Mouse (Mus musculus) right cerebral cortex, postnatal 10 days (tissue): Measurements from ENCODE around the gene Nsrp1.
A peak's percentile ranks its signal among the peaks of the same experiment; 100 is the strongest.

ENCODE experiments used
- DNase-seq, 2 experiments: peaks; one replicate each; pipeline ENCODE4 v3.0.0; 2021; ENCODE audit warnings: low spot score in 2 of 2

Gene Nsrp1

DNA sequence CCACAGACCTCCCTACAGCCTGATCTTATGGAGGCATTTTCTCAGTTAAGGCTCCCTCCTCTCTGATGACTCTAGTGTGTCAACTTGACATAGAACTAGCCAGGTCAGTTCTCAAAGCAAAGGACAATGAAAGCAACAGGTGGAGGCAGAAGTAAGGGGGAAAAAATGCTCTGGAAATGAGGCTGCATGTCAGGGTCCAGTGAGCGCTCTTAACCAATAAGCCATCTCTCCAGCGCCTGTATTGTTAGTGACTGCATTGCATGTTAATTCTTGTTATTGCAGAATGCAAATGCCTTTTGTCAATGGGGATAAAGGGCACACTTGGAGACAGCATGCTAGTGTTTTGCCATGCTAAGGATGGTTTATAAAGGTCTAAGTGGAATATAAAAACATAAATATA lies 35.4 kb downstream of the Nsrp1 start:
- DNase-seq = no peak

DNA sequence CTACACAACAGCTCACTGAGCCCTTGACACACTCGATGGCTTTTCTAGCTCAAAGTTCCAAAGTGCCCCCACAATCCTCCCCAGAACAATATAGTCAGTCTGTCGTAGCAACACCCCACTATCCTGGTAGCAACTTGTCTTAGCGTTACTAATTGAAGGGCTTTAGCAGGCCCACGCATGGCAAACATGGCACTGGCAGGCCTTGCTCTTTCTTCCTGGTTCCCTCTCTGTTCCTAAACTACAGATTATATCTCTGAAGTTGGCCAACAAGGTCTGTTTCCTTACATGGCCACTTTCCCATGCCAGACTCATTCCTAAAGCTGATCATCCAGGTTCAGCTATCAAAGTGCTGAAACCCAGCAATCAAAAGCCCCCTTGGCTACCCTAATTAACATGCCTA lies 36.3 kb downstream of the Nsrp1 start:
- DNase-seq = no peak

DNA sequence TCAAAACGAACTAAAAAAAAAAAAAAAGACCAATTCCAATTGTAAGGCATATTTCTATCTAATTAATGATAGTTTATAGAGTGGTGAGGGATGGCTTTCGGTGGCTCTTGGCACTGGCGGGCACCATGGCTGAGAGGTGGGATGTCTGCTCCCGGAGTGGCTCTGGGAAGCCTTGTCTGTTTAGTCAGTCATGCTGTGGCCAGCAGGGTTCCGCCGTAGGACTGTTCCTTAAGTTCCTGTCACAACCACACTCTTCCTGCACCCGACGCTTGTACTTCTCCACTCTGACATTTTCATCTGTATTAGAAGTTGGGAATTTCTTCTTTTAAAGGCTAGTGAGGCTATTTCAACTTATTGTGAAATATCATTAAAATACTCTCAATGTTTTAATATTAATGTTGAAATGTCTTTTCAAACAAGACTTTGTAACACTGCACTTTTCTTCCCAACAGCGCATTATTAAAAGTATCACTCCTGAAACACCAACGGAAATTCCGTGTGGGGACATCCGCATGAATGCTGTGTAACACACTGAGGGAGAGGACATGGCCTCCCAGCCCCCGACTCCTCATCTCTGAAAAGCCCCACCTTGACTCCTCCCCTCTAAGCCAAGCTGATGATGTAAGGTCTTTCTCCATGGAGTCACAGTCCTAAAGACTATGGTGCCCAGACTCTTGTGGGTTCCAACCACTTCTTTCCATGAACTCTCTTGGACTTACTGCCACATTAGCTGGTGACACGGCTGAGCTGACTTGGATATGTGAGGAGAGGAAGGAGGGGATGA lies 46.9 kb downstream of the Nsrp1 start:
- no peak for DNase-seq

DNA sequence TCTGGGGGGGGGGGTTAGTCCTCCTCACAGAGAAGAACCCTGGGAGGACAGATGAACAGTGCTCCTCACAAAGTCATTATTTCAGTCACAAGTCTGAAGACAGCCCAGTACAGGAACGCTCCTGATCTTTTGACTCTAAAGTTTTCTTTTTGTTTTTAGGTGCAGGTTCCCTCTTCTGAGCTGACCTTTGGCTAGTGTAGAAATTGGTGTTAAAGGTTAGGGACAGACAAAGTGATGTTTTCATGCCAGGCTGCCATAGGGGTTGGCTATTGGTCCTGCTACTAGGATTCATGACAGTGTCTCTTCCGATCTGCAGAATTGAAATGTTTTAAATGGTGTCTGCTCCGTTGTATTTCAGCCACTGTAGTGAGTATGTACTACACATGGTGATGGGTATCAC lies 50.1 kb downstream of the Nsrp1 start:
- no peak for DNase-seq

DNA sequence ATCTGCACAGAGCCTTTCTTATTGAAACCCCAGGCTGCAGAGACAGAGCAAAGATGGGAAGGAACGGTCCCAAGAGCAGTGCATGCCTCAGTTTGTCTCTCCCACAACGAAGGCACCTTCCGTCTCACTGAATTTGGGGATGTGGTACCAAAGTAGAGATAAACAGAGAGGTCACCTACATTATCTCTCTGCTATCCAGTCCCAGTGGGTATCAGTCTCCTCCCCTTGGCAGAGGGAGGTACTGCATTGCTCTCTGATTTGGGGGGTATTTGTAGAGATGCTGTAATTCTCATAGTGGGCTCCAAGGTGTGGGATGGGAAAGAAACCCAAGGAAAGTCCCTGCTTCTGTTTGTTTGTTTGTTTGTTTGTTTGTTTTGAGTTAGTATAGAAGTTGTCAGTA lies 51.7 kb downstream of the Nsrp1 start:
- DNase-seq = no peak

DNA sequence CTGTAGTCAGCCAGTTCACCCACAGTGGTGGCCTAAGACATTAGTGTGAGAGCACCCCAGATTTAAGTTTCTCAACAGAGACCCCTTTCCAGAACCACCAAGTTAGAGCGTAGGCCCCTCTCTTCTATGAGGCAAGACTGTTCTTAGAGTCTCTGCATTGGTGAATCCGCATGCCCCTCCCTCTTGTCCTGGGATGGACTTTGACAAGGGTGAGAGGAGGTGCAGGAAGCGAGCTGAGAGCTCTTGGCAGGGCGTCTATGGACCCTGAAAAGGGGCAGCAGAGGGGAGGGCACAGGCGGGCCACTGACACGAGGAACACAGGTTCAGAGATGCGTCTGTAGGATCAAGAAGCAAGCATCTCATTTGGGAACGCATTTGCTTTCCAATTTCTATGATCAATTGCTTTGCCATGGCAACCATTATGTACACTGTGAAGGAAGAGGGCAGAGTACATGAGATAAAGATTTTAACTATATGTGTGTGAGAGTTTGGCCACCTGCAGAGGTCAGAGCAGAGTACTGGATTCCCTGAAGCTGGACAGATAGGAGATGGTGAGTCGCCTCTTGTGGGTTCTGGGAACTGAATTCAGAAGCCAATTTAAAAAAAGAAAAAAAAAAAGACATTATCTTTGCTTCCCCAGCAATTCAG lies 56.4 kb downstream of the Nsrp1 start:
- DNase-seq = no peak

DNA sequence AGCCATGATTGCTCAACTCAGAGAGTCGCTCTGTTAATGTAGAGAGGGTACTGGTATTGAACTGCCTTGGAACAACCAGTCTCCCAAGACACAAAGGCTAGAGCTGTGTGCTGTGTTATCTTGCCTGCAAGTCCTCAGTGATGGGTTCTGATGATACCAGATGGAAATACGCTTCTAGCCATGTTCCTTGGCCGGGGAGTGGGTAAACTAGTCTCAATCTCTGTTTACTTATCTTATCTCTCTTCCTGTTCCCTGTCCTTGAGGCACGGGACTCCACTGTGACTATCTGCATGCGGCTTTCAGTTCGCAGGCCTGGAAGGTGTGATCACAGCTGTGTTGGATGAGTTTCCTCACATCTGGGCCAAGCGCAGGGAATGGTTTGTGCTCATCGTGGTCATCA lies 58.7 kb downstream of the Nsrp1 start:
- DNase-seq = no peak

DNA sequence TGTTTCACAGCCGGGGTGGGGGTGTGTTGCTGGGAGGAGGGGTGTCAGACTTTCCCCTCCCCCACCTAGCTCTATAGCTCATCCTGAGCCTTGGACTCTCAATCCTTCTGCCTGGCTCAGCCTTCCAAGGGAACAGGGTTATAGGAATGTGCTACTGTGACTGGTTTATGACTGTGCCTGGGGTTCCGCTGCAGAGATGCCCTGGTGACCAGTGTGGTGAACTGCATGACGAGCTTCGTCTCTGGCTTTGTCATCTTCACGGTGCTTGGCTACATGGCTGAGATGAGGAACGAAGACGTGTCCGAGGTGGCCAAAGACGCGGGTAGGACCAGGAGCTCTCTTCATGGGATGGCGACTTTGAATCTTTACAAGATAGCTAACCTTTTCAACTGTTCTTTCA lies 60.2 kb downstream of the Nsrp1 start:
- DNase-seq = no peak

DNA sequence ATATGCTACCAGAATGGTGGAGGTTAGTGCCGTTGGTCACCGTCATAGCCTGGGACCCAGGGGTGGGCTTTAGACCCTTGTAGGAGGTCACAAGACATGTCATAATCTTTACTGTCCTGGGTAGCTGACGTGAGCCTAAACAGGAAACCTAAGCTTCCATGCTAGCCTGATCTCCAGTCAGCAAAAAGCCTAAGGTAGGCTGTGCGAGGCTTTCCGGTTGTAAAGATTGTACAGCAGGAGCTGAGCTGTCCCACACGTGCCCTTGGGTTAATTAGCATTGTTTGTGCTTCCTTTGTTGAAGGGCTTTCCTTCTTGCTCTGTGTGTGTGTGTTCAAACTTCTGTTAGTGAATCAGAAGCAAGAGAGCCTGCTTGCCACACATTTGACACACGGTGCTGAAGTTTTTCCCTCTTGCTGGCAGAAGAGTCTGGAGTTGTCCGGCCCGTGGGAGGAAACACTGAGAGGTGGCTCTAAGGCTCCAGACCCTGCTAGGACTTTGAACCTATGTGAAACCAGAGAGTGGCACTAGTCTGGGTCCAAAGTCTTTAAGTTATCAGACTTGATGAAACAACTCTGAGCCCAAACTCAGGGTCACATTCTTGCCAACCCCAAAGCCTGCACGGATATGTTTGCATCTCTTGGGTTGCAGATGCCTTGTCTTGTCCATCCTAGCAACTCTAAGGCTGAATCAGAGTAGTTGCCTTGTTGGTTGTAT lies 67.3 kb downstream of the Nsrp1 start:
- DNase-seq = no peak

DNA sequence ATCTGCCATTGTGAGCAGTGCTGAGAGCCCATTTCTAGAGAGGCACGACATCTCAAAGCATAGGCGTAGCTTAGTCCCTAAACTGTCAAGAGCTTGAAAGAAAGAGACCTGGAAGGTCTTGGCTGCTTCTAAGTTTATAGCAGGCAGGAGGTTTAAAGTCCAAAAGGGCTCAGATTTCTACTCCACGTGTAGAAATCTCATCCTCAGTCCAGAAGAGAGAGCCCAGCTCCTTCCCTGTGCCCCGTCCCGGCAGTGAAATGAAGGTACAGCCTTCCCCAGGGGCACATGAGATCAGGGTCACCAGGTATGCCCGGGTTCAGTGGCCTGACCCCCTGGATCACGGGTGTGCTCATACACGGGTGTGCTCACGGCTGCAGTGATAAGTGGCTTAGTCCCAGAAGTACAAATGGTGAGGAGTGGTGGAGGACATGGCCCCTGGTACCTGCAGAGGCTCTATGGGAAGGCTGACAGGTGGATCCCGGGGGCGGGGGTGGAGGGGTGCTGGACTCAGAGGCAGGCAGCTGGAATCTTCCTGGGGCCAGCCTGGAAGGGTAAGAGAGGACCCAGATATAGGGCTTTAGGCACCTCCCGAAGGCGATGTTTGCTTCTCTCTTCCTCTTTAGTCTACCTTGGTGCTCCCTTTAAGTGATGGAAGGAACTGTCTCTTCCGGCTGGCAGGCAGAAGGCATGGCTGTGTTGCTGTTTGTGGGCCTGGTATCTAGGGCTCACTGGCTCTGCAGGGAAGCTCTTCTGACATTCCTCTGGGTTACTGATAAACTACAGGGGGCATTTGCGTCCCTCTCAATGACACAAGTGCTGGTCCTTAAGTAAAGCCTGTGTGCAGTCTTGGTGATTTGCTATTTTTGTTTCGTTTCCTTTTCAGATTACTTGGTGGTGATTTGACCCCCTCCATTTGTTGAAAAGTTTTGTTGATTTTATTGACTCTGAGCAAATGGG lies 68.9 kb downstream of the Nsrp1 start:
- DNase-seq = no peak

DNA sequence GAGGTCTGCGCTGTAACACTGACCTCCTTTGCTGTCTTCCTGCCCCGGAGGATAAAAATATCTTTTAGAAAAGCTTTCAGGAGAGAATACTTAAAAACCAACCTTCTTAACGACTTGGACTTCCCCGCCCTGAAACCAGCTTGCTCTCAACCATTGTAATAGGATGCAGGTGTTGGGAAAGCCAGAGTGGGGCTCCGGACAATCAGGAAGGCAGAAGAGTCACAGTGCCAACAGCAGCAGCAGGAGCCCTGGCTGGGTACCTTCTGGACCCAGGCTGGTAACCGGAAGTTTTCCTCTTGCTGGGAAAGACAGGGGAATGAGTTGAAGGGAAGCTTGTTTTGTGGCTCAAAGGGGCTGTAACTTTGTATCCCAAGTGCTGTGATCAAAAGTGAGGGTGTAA lies 71.6 kb downstream of the Nsrp1 start:
- DNase-seq = no peak

DNA sequence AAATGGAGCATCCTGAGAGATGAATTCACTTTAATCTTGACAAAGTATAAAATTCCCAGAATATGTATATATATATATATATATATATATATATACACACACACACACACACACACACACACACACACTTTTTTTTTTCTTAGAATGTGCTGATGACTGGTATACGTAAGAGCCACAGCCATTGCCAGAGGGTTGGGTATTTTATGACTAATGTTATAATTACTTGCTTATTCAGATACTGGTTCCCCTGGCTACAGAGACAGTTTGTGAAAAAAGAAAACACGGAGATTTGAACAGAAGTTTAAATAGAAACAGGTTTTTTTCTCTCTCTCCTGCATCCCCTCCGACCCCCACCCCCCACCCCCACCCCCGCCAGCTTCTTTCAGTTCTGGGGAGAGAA lies 72.4 kb downstream of the Nsrp1 start:
- DNase-seq = no peak

DNA sequence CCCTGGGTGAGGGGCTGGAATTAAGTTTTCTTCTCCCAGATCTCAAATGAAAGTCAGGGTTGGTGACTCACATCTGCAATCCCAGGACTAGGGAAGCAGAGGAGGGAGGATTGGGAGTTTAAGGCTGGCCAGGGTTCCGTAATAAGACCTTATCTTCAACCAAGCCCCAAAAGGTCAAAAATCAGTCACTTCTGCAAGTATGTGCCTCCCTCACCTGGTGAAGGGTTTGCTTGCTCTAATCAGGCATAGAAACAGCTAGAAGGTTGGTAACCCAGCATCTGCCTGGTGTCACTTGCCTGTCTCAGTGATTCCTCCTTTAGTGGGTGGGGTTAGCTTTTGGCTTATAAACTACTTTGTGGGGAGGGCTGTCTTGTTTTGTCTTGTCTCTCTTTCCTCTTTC lies 75.9 kb downstream of the Nsrp1 start:
- no peak for DNase-seq

DNA sequence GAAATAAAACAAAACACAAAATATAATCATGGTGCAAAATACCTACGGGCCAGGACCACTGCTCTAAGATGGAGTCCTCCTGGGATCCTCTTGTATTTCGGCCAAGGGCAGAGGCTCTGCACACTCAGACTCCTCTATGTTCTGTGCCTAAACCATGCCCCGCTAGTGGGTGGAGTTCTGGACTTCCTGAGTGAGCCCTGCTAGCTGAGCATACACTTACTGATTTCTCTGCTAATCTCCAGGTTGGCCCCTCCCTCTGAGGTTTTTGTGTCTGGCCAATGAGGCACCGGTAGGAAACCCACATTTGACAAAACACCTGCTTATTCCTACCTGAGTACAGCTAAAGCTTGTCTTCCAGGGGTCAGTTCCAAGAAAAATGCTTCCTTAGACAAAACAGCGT lies 77.5 kb downstream of the Nsrp1 start:
- DNase-seq = no peak

DNA sequence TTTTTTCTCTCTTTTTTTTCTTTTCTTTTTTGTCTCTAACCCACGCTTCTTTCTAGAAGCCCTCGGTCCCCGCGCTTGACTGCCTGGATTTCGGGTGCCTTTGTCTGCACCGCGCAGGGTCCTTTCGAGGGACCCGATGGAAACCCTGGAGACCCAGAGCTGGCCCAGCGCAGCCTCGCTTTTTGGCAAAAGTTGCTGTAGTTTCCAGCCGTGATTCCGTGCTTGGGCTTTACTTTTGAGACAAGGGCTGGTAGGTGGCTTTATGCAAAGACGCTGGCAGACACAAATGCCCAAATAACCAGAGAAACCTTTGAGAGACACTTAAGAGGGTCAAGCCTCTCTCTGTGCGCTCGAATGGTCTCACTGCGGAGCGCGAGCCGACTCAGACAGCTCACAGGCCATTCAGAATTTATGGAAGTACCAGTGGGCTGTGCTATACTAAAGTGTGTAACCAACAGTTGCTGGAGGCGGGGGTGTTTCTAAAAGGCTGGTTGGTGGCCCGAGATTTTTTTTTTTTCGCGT lies 79.5 kb downstream of the Nsrp1 start:
- no peak for DNase-seq

DNA sequence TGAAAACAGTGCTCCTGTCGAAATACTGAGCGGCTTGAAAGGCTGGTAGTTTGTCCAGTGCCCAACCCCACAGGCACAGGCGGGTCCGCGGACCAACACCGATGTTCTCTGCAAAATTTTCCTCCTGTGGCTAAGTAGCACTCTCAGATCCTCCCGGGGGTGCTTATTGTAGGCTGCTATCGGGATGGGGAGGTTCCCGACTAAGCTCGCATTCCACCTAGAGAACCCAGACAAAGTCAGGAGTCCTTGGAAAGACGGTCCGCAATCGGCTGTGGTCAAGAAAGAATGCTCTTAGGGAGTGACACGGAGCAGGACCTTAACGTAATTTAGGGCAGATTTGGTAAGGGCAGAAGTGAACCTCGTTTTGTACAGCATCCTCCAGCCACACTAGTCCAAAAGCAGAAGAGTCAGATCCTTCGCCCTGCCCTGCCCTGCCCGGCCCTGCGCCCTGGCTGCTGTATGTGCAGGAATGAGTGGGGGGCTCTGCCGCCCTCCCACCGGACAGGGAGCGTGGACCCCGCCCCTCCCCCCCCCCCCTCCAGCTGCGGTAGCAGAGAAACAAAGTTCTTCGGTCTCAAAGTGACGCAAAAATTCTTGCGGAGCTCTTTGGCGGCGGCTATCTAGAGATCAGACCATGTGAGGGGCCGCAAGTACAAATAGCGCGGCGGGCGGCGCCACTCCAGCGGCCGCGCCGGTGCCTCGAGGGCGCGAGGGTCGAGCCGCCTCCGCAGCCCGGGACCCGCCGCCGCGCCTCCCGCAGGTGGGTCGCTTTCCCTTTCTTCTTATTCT lies 80.1 kb downstream of the Nsrp1 start, which contains the start of gene Slc6a4:
Gene Slc6a4, plus strand, starts transcription at position 688 of the 789 bp plus-strand sequence.
- no peak for DNase-seq

DNA sequence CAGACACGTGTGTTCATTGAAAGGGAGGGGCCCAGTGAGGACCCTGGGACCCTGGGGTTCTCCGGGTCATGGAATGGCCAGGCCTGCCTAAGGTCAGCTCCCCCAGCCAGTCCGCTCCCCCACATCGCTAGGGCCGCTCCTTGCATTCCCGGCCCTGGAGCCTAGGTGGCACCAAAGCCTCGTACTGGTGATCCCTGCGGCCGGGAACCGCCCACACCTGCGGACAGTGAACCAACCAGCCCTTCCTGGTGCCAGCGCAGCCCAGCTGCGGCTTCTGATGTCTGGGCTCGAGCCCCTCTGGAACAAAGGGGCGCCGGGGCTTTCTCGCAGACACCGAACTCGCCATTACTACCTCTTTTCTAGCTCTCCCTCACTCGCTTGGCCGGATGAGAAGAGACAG lies 80.9 kb downstream of the Nsrp1 start:
- DNase-seq = peak; percentile 54 to 75

DNA sequence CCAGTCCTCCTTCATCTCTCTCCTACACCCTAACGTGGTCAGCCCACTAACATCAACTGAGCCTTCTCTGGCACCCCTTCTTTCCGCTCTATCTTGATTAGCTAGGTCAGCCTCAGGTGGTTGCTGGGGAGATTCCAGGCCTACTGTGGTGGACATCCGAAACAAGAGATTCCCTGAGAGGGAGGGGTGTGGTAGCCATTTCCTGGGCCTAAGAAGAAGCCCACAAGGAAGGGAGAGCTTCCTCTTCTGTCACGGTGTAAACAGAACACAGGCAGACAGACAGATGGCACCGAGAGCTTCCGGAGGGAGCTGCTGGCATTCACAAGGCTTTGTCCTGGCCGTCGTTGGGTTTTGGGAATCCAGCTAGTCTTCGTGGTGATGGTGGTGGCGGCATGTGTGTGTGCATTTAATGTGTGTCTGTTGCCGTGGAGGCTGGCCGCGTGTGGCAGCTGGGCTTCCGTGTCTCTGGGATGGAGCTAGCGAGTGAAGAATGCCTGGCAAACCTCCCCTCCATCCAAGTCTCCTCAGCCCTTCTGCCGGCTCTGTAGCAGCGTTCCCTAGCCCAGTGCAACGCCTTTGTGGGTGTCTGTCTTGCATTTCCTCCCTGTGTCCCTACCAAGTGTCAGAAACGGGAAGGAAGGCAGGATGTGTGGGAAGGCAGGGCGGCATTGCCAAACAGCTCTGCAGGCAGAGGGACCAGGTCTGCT lies 82.1 kb downstream of the Nsrp1 start:
- DNase-seq = peak; percentile 36 to 43
